Mouse (Mus musculus) cerebellum, postnatal 10 days (tissue): Measurements from ENCODE around the gene Bcl2l12.

Experiments used
- DNase-seq, 2 experiments: peaks; one replicate each; pipeline ENCODE4 v3.0.0; 2021; ENCODE audit warnings: mixed read lengths in 2 of 2

The Bcl2l12 gene

DNA sequence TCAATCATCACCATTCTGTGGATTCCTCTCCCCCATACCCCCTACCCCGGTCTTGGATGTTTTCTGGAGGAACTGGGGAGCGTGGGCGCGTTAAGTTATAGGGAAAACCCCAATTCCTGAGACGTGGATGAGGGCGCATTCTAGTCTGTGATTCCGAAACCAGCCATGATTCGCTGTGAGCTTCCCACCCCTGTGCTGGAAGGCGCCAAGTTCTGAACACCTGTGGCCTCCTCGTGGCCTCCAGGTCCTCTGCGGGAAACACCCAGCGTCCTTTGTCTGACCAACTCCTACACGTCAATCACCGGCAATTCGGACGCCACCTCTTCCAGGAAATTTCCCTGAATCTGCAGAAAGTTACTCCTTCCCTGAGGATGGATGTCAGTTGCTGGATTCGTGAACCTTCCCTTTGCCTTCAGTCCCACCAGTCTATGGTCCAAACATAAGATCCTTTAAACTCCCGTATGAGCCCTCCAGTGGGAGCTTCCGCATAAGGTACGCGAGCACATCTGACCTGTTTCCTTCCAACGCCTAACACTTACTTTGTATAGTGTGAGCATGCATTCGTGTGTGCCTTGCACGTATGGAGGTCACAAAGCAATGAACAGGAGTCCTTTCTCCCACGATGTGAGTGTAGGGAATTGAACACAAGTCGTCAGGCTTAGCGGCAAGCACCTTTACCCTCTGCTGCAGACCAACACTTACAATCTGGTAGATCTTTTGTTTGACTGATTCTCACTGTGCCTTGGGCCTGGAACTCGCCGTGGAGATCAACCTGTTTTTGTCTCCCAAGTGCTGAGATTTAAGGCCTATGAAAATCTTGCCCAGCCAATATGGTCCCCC lies 11.4 kb downstream of the Bcl2l12 start:
- DNase-seq = no peak

DNA sequence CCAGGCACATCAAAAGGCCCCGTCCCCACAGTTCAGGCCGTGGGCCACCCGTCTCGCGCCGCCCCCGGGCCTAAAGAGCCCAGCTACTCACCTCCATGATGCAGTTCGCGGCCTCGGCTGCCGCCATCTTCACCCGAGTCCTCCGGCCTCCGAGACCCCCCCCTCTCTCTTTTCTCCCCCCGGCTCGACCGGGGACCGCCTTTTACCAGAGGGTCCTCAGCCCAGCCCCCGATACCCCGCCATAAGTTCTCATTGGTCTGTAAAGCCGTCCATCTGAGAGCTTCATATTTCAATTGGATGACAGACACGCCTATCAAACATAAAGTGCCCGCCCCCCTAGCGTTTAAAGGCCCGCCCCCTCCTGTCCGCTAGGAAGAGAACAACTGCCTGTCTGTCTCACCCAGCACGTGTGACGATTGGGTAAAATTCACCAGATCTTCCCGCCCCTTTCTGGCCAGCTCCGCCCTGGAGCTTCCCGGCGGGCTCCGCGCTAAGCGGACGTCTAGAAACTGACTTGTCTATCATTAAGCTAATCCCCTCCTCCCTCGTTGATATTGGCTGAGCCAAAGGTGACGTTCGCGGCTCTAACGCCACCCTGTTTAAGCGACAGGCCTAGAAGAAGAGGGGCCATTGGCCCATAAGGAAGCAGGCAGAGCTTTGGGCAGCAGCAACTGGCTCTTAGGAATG lies 12.2 kb downstream of the Bcl2l12 start, which contains the start of gene Prmt1:
Gene Prmt1, minus strand, starts transcription at position 377 of the 687 bp plus-strand sequence.
- DNase-seq = peak; percentile 97 to 98

DNA sequence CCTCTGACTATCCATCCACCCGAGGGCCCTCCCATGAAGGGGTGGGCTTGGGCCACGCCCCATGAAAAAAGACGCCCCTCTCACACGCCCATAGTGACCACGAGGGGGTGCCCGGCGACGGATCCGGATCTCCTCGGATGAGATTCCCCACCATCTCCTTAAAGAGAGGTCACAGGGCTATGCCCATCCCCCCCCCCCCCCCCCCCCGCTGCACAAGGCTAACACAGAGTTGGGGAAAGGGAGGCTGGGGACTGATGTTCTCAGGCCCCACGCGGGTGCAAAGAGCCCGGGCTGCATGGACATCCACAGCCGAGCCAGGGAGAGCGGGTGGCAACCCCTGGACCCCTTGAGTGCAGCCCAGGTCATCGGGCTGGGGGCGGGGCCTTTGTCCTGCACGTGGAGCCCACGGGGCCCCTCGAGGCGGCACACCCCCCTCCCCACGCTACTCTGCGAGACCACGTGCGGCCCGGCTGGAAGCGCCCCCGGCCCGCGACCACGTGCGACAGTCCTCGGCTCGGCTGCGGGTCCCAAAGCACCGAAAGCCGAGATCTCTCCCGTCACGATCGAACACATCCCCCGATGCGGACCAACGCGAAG lies 12.8 kb downstream of the Bcl2l12 start:
- DNase-seq = peak; percentile 84 to 87

DNA sequence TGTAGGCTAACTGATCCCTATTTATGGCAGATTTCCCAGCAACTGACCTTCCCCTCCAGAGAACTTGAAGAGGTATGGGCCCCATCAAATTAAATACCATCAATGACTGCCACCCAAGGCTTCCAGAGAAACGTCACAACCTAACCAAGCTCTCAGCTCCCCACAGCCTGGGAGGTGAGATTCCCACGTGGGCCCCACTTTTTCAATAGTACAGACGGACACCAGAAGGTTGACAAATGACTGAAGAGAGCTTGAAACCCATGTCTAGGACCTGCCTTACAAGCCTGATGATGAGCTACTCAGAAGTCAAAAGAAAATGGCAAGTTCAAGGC lies 13.7 kb downstream of the Bcl2l12 start:
- DNase-seq = peak in 1 of 2 experiments; percentile 8

DNA sequence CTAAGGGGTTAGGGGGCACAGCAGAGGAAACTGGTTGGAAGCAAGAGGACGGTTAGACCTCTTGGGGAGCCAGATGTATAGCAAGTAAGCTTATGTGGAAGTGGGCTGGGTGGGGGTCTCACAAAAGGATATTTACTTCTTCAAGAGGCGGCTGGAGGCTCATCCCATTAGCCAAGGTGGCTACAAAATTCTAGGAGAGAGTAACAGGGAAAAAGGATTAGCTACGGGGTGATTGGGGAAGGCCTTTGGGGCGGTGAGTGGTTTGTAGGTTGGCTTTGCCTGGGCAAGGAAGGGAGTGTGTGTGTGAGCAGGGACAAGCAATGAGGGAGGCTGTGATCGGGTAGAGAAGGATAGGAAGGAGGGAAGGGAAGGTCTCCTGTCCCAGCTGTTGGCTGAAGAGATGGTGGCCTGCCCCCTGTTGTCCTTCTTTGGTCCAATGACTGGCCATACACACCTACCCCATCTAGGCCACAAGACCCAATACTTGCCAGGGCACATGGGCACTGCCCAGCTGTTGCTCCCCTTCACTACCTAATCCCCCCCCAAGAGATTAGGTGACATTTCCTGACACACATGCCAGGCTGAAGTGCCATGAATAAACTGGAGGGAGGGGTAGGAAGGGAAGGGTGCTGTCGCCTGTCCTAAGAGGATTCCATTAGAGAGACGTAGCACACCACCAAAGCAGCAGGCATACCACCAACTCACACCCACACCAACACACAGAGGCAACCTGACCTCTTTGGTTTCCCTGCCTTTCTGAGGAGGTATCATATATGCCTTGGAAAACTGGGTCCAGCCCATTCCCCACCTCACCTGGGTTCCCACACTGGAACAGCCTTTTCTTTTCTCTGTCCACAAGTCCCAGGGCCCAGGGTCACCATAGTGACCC lies 14.3 kb downstream of the Bcl2l12 start:
- no peak for DNase-seq

DNA sequence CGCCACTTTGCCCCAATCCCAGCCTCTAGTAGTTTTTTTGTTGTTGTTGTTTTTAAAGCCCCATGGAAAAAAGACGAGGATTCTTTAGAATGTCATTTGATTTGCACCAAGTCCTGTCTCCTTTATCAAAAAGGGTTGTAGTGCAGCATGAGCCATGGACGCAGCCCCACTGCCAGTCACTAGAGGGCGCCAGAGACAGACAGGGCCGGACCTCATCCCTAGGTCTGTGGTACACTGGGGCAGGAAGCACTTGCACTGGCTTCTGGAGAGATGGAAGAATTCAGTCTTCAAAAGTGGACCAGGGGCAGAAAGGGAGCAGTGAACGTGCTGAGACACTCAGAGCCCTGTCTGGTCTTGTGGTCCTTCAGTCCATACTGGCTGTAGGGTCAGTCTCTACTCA lies 15.4 kb downstream of the Bcl2l12 start:
- peak; percentile 94 to 96 for DNase-seq

DNA sequence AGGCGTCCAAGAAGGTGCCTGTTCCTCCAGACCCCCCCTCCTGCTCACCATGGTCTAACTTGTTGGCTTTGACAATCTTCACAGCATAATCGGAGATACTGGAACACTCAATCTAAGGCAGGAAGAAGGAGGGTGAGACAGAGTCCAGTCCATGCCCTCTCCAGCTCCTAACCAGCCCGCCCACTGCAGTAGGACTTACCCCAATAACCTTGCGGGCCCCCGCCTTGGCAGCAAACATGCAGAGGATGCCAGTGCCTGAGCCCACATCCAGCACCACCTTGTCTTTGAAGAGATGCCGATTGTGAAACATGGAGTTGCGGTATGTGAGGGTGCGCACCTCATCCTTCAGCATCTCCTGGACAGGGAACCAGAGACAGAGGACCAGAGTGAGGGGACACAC lies 17.0 kb downstream of the Bcl2l12 start:
- DNase-seq = no peak

DNA sequence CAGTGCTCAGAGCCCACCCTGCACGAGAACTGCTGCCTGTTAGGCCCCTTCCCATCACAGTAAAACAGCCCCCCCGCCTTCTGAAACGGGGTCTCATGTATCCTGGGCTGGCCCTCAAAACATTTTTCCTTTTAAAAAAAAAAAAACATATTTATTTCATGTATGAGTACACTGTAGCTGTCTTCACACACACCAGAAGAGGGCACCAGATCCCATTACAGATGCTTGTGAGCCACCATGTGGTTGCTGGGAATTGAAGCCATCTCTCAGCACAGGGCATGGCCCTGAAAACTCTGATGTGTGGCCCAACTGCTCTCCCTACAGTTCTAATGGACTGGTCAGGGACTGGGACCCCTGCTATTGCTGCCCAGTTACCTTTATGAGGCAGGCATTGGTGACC lies 20.2 kb downstream of the Bcl2l12 start:
- no peak for DNase-seq

DNA sequence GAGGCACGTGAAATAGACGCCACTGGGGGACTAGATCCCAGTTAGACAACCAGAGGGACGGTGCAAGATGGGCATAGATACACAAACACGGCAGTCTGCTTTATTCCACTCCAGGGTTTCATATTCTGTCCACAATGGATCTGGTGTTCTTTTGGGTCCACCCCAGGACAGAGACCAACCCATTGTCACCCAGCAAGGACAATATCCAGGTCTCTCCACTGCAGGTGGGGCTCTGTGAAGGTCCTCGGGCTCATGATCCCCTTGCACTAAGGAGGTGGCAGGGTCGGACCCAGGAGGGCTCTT lies 23.4 kb downstream of the Bcl2l12 start:
- DNase-seq = no peak

DNA sequence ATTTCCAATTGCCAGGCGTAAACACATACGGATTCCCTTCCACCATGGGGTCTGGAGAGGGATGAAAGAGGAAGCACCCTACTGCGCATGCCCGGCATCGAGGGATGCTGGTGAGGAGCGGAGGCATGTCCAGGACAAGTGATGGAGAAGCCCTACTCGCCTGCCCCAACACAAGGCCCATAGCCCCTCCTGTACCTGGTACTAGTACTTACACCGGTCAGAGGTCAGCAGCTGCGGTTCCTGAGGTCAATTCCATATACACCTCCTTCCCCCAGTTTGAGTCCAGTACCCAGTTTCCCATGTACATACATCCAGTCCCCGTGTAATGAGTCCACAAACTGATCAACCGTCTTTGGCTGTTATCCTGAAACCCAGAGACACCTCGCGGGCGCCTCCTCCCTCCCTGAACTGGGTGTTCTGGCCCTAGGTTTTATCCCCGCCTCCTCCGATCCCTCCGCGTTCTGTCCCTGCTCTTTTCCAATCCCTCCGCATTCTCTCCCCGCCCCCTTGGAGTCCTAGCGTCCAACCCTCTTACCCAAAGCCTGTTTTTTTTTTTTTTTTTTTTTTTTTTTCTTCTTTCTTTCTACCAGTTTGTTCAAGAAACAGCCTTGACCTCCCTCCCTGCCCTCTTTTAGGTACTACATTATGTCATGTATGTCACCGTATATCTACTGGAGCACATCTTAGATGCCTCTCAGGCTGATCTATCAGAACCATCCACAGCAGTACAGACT lies 24.0 kb downstream of the Bcl2l12 start, which contains the start of gene Cpt1c:
Gene Cpt1c, minus strand, starts transcription at position 469 of the 734 bp plus-strand sequence.
- peak; percentile 94 to 95 for DNase-seq

DNA sequence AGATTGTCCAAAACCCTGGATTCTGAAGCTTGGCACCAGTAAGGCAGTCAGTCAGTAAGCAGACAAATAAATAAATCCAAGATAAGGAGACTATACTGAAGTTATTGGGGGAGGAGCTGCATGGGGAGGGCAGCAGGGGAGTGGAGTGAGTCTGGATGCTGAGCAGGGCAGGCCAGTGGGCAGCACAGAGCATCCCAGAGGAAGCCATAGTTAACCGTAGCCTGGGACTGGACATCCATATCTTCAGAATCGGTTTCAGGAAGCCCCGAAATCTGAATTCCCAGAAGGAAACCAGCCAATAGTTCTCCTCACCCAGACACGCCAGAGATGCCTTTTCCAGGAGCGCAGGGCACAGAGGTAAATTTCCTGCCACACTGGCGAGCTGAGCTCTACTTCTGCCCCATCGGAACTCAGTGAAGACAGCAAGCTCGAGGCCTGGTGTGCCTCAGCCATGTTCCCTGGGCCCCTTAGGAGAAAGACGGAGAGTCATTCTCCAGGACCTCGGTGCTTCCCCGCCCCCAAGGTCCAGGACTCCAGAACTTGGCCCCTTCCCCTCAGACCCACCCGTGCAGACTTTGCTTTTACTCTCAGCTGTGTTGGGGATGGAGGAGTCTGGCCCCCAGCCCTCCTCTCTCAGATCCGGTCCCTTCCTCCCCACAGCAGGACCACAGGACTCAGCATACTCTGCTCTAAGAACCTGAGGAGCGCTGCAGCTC lies 24.9 kb downstream of the Bcl2l12 start:
- DNase-seq = peak; percentile 49 to 60

DNA sequence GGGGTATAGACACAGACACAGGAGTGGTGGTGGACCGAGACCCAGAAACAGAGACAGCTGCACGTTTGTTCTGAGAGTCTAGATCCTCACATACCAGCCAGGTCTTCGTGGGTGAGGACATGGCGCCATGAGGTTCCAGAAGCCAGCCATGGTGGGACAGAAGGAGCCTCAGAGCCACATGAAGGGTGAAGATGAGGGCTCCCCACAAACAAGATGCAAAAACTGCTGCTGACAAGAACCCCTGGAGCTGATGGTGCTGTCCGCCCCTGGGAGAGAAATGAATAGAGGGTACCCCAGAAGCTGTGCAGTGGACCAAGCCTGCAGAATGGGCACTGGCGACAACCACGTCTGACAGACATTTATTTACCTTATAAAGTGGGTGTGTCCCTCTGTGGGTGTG lies 27.4 kb downstream of the Bcl2l12 start:
- DNase-seq = no peak

DNA sequence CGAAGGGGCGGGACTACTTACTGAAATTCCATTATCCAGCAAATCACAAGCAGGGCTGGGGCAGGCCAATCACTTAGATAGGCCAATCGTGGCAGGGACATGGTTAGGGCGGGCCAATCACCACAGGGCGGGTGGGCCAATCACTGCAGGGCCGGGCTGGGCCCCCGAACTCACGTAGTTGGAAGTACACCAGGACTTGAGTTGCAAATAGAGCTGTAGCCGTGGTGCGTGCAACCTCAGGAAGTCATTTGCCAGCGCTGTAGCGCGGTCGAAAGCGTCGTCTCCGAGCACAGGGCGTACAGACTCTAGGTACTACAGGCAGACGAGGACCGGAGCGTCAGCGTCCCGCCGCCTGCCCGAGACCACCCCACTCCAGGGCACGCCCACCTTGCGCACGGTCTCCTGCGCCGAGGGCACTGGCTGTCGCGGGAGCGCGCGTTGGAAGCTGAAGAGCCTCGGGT lies 28.3 kb downstream of the Bcl2l12 start:
- peak; percentile 93 to 94 for DNase-seq

DNA sequence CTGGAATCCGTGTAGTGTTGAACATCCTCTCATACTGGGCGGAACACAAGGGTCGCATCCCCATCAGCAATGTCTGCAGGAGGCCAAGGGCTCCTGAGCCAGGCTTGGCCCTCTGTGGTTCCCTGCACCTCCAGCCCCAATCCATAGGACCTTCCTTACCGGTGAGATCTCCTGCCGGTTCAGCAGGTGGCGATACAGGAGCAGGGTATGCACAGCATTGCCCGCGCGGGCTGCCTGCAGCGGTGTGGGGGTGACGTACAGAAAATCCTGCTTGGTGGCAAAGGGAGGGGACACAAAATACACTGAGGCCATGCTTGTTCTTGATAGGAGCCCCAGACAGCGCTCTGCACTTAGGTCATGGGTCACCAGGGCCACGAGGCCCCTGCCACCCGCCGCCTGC lies 31.9 kb downstream of the Bcl2l12 start:
- no peak for DNase-seq

DNA sequence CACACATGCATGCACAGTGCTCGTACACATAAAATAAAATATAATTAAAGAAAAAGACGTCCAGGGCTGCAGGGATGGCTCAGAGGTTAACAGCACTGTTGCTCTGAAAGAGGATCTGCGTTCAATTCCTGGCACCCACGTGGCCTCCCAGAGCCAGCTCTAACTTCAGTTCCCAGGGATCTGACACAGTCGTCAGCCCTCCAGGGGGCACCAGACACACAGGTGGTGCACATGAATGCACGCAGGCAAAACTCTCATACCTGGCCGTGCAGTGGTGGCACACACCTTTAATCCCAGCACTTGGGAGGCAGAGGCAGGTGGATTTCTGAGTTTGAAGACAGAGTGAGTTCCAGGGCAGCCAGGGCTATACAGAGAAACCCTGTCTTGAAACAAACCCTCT lies 32.5 kb downstream of the Bcl2l12 start:
- no peak for DNase-seq

DNA sequence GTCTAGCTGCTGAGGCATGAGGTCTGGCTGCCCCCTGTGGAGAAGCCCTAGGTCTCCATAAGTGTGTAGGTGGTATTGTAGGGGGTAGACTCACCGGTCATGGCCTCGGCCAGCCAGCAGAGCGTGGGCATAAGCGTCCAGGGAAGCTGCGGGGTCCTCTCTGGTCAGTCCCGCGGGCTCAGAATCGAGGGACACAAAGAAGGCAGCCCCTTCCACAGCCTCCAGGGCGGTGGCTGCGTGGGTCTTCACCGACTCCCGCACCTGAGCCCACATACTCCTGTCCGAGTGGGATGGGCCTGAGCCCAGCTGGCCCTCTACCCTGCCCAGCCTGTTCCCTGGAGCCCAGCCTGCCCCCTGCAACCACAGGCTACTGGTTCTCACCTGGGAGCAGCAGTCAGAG lies 33.5 kb downstream of the Bcl2l12 start:
- peak in 1 of 2 experiments; percentile 6 for DNase-seq

DNA sequence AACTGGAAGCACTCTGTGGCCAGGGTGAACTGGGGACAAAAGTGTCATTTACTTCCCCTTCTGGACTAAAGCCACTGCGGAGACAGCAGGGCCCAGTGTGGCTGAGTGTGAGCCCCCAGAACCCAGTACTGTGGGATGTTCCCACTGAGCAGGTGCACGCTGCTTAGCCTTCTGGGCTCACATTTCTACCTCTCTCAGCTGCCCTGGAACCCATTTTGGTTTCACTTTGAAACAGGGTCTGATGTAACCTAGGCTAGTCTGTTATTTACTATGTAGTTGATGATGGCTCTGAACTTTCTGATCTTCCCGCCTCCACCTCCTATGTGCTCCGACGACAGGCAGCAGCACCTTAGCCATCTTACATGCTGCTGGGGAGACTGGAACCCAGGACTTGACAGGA lies 35.7 kb downstream of the Bcl2l12 start:
- DNase-seq = peak in 1 of 2 experiments; percentile 3

DNA sequence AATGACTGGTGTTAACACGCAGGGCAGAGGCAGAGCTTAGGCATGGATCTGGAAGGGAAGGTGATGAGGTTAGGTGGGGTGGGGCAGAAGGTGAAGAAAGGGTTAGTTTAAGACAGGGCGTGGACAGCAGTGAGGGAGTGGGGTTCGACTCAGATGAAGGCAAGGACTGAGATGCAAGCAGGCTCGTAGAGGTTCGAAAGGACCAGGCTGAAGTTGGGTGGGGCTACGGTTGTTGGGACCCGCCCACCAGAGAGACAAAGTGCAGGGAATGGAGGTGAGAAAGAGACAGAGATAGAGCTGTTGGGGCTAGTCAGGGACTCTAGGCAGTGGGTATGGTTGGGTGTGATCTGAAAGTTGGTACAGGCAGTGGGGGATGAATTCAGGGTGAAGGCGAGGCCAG lies 36.2 kb downstream of the Bcl2l12 start:
- no peak for DNase-seq

DNA sequence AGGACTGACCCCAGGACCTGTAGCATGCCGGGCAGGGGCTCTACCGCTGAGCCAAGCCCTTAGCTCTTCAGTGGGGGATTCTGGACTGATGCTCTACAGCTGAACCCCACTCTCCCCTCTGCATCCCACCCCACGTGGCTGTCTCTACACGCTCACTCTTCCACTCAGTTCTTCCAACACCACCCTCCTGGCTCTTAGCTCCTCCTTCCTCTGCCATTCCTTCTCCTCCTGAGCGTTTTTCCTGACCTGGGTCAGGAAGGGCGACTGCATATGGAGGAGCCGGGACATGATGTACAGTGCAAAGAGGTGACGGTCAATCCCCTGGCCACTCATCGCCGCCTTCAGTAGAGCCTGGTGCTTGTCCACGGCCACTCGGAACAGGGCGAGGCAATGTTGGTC lies 38.0 kb downstream of the Bcl2l12 start:
- no peak for DNase-seq

DNA sequence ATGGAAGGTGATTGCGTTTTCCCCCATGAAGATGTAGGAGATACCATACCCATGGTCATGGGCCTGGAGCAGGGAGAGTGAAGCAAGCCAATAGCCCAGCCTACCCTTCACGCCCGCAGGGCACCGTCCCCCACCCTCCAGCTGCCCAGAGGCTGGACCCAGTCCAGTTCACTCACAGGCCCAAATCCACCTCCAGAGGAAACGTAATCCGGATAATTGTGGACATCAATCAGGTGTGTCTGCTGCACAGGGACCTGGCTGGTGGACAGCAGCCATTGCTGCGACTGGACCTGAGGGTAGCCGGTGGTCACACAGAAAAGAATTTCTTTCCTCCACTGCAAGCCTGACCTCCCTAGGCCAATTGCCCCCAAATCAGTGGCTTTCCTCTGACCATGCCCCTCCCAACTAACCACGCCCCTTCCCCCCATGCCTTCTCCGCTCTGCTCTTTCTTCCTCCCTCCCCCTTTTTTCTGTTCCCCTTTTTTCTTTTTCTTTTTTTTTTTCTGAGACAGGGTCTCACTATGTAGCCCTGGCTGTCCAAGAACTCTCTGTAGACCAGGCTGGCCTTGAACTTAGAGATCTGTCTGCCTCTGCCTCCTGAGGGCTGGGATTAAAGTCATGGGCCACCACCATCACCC lies 38.5 kb downstream of the Bcl2l12 start:
- peak in 1 of 2 experiments; percentile 23 for DNase-seq

DNA sequence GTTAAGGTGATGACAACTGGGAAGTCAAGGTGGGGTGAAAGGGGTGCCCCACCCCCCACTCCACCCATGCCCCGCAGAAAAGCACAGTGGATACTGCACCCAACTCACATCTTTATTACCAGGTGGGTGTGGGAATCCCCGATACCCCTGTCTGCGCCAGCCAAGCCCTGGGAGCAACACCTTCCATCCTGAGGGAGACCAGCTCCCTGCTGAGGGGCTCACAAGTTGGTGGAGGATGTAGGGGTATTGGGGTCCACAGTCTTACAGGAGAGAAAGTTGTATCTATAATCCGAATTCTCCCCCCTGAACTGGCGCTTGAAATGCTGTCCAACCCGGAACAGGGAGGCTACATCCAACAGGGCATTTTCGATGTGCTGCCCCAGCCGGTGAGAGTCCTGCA lies 39.2 kb downstream of the Bcl2l12 start:
- DNase-seq = no peak
